Mouse (Mus musculus): Measurements from ENCODE around the gene Btbd16. TPM values are rescaled to one million over a fixed set of nuclear protein-coding genes. Genes with fewer than 3 reads are reported as not detected.

The Btbd16 gene
- under 1 TPM; 0.80 to 0.87 TPM for total RNA-seq (2023)

DNA sequence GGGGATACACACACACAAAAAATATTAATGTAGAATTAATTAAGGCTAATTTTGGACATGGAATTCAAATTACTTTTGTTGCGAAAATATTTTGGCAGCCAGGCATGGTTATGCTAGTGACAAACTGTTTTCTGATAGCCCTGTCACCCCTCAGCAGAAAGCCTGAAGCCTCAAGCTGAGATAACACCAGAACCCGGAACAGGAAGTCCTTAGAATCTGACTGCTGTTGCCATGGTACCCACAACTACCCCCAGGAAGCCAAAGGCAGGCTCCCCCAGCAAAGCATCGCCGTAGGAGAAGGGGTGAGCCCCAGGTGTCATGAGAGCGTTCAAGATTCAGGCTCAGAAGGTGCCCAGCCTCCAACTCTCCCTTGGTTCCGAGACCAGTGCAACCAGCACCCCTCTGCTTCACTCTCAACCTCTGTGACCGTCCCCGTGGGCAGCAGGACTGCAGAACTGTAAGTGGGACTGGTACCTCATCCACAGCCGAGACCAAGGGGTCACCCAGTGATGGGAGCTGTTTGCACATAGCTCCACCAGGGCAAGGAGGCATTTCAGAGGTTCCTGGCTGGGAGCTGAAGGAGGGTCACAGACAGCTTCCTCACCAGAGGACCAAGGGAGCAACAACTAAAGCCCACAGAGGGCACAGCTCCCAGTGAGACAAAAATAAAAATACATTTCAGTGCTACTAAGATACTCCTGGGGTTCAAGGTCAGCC lies at the start of gene Btbd16:
TSS of gene Btbd16 (plus strand) at position 156 of the 717 bp plus-strand sequence.

DNA sequence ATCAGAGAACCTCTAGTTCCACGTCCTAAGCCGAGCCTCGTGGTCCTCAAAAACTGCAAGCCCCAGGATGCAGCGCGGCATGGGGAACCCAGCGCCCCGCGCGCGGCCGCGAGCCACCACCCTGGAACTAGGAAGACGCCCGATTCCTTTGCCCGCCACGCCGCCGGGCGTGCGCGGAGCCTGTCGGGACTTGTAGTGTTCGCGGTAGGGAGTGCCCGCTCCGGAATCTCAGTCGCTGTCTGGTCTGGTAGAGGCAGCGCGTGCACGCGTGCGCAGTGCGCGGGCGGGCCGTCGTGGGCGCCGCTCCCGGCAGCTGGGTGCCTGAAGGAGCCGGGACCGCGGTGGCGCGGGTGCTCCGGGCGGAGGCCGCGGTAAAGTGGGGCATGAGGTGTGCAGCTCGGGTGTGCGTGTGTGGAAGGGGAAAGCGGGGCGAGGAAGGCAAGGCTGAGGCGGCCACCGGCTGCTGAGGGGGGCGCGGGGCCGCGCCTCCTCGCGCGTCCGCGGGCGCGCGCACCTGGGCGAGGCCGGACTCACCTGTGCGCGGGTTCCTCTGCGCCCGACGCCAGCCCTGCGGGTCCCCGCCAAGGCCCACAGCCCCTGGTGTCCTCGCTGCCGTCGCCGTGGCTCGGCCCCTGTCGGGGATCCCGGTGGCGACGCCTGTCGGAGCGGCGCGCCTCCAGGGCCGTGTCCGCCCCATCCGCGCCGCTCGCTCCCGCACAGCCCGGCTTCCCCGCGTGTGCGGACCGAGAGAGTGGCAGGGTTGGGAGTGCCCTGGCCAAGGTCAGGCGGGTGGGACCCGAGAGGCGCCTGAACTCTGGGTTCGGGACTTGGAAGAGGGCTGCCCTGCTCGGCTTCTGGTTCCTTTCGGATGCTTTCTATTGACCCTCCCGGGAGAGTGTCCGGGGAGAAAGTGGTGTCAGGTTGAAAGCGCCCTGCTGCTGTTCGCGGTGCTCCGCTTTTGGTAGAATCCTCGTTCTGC lies 92.0 kb downstream of the Btbd16 start, which contains the start of gene Plekha1:
TSS of gene Plekha1 (plus strand) at position 144 of the 979 bp plus-strand sequence.

Other genes with a start within 250 kb of the Btbd16 start
- 100 to 1,000 TPM; 110 to 134 TPM for gene Nsmce4a, start 201.0 kb upstream of the Btbd16 start, total RNA-seq (2023)
- 10 to 100 TPM; 16.2 to 18.0 TPM for gene Tacc2, start 196.6 kb upstream of the Btbd16 start, total RNA-seq (2023)
- gene Plekha1, start 91.7 kb downstream of the Btbd16 start, total RNA-seq (2023) = 10 to 100 TPM; 79.0 to 81.5 TPM
- gene Htra1, start 162.0 kb downstream of the Btbd16 start, total RNA-seq (2023) = not detected